Mouse (Mus musculus): Measurements from ENCODE around the gene Gm11020. TPM values are rescaled to one million over a fixed set of nuclear protein-coding genes. Genes with fewer than 3 reads are reported as not detected.

Gene Gm11020
- polyA plus RNA-seq (2015; fragmentation: Illumina TruSeq; extraction: RNeasy Lipid Tissue Mini Kit (QIAGEN cat#74804); ENCODE audit: insufficient read depth, low read depth, low replicate concordance): not detected

DNA sequence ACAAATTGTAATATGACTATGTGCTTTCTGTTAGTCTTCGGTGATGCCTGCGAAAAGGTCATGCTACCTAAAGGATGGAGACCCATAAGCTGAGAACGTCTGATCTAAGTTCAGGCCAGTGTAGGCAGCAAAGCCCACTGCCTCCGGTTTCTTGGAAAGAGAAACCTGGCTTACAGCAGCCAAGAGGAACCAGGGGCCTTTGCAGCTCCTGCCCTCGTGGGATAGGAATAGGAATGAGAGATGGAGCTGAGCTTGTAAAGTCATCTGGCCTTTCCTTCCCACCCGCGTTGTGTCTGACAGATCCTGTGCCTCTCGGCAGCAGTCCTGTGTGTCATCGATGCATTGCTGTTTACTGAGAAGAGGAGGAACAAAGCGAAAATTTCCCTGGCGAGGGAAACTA, at the start of gene Gm11020:
Gm11020 (plus strand) TSS at position 301 of the 400 bp plus-strand sequence.

DNA sequence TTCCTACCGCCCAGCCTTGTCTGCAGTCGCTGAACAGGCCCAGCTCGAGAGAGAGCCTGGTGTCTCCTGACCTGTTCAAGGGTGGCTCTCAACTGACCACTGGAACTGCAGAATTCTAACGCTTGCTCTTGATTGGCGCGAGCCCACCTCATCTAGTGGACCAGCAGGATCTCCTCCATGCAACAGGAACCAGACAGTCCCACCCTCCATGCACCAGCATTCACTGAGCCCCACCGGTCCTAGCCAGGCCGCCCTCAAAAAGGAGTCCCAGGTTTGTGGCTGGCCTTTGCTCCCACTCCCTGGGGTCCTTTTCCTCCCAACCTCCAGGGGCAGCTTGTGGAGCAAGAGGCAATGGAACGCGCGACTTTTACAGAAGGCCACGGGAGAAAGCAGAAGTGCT, 28.3 kb upstream of the Gm11020 start, which contains the start of gene Cmtm2a:
Cmtm2a (minus strand) TSS at position 101 of the 400 bp plus-strand sequence.

GRCm38 (mm10) chr8:104309441-104310155, 11.8 kb upstream of the Gm11020 start, which contains the start of the genes Gm45711 and Cmtm1:
Gene Gm45711 (minus strand): TSS chr8:104310081.
Gene Cmtm1 (minus strand): TSS chr8:104310145.

GRCm38 (mm10) chr8:104321930-104322329, 563 bp downstream of the Gm11020 start, which contains the start of gene Cmtm2b:
Gene Cmtm2b (plus strand): TSS chr8:104322230.

DNA sequence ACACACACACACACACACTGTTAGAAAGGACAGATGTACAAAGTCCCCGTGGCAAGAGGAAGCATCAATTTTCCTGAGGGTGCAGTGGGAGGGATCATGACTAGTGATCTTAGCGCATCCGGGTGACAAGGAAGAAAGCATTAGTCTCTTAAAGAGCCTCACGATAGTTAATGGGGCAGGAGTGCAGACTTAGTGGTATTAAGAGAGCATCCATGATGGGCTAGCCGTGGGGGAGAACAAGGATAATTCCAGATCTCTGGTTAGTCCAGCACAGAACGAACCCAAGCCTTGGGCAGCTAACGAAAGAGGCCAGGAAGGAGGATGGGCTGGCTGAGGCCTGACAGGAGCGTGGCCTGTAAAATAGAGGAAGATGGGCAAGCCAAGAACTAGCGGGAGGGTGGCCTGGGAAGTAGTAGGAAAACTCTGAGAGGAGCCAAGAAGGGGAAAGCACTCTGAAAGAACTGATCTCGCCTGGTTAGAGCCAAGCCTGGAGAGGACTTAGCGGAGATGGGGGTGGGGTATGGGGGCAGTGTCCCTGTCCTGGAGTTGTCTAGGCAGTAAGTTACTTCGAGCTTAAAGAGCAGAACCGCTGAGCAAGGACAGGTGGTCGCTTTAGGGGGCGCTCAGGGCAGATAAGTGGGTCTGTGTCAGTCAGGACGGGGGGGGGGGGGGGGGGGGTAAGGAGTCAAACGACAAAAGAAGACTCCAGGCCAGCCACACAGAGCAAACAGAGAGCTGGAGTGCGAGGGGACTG, 18.0 kb downstream of the Gm11020 start, which contains the start of gene Cmtm3:
Cmtm3 (plus strand) TSS at position 182 of the 754 bp plus-strand sequence.

Other genes with a start within 250 kb of the Gm11020 start
- 31.3 TPM for gene Cdh5, start 219.9 kb upstream of the Gm11020 start, polyA plus RNA-seq (2015; fragmentation: Illumina TruSeq; extraction: RNeasy Lipid Tissue Mini Kit (QIAGEN cat#74804); ENCODE audit: insufficient read depth, low read depth, low replicate concordance)
- gene Bean1, start 151.1 kb upstream of the Gm11020 start, polyA plus RNA-seq (2015; fragmentation: Illumina TruSeq; extraction: RNeasy Lipid Tissue Mini Kit (QIAGEN cat#74804); ENCODE audit: insufficient read depth, low read depth, low replicate concordance): not detected
- gene Tk2, start 73.0 kb upstream of the Gm11020 start, polyA plus RNA-seq (2015; fragmentation: Illumina TruSeq; extraction: RNeasy Lipid Tissue Mini Kit (QIAGEN cat#74804); ENCODE audit: insufficient read depth, low read depth, low replicate concordance): 14.6 TPM
- 4.4 TPM for gene Cklf, start 70.7 kb upstream of the Gm11020 start, polyA plus RNA-seq (2015; fragmentation: Illumina TruSeq; extraction: RNeasy Lipid Tissue Mini Kit (QIAGEN cat#74804); ENCODE audit: insufficient read depth, low read depth, low replicate concordance)
- gene Cmtm2a, start 28.4 kb upstream of the Gm11020 start, polyA plus RNA-seq (2015; fragmentation: Illumina TruSeq; extraction: RNeasy Lipid Tissue Mini Kit (QIAGEN cat#74804); ENCODE audit: insufficient read depth, low read depth, low replicate concordance): not detected
- not detected for gene Gm45711, start 11.5 kb upstream of the Gm11020 start, polyA plus RNA-seq (2015; fragmentation: Illumina TruSeq; extraction: RNeasy Lipid Tissue Mini Kit (QIAGEN cat#74804); ENCODE audit: insufficient read depth, low read depth, low replicate concordance)
- not detected for gene Cmtm1, start 11.4 kb upstream of the Gm11020 start, polyA plus RNA-seq (2015; fragmentation: Illumina TruSeq; extraction: RNeasy Lipid Tissue Mini Kit (QIAGEN cat#74804); ENCODE audit: insufficient read depth, low read depth, low replicate concordance)
- not detected for gene Cmtm2b, start 663 bp downstream of the Gm11020 start, polyA plus RNA-seq (2015; fragmentation: Illumina TruSeq; extraction: RNeasy Lipid Tissue Mini Kit (QIAGEN cat#74804); ENCODE audit: insufficient read depth, low read depth, low replicate concordance)
- gene Cmtm3, start 17.8 kb downstream of the Gm11020 start, polyA plus RNA-seq (2015; fragmentation: Illumina TruSeq; extraction: RNeasy Lipid Tissue Mini Kit (QIAGEN cat#74804); ENCODE audit: insufficient read depth, low read depth, low replicate concordance): 14.8 TPM
- gene Cmtm4, start 74.2 kb downstream of the Gm11020 start, polyA plus RNA-seq (2015; fragmentation: Illumina TruSeq; extraction: RNeasy Lipid Tissue Mini Kit (QIAGEN cat#74804); ENCODE audit: insufficient read depth, low read depth, low replicate concordance): 6.2 TPM
- 10.5 TPM for gene Dync1li2, start 121.5 kb downstream of the Gm11020 start, polyA plus RNA-seq (2015; fragmentation: Illumina TruSeq; extraction: RNeasy Lipid Tissue Mini Kit (QIAGEN cat#74804); ENCODE audit: insufficient read depth, low read depth, low replicate concordance)
- not detected for gene Terb1, start 188.3 kb downstream of the Gm11020 start, polyA plus RNA-seq (2015; fragmentation: Illumina TruSeq; extraction: RNeasy Lipid Tissue Mini Kit (QIAGEN cat#74804); ENCODE audit: insufficient read depth, low read depth, low replicate concordance)
- 17.6 TPM for gene Nae1, start 213.1 kb downstream of the Gm11020 start, polyA plus RNA-seq (2015; fragmentation: Illumina TruSeq; extraction: RNeasy Lipid Tissue Mini Kit (QIAGEN cat#74804); ENCODE audit: insufficient read depth, low read depth, low replicate concordance)
- 2.7 TPM for gene Car7, start 213.1 kb downstream of the Gm11020 start, polyA plus RNA-seq (2015; fragmentation: Illumina TruSeq; extraction: RNeasy Lipid Tissue Mini Kit (QIAGEN cat#74804); ENCODE audit: insufficient read depth, low read depth, low replicate concordance)

Measured in pancreas, adult 10 weeks (tissue).